Mouse (Mus musculus) kidney, adult 11 months (tissue): Measurements from ENCODE around the gene Ccdc69.

Experiments used
- DNase-seq: peaks from one replicate; pipeline ENCODE4 v3.0.0; 2022

Gene Ccdc69

DNA sequence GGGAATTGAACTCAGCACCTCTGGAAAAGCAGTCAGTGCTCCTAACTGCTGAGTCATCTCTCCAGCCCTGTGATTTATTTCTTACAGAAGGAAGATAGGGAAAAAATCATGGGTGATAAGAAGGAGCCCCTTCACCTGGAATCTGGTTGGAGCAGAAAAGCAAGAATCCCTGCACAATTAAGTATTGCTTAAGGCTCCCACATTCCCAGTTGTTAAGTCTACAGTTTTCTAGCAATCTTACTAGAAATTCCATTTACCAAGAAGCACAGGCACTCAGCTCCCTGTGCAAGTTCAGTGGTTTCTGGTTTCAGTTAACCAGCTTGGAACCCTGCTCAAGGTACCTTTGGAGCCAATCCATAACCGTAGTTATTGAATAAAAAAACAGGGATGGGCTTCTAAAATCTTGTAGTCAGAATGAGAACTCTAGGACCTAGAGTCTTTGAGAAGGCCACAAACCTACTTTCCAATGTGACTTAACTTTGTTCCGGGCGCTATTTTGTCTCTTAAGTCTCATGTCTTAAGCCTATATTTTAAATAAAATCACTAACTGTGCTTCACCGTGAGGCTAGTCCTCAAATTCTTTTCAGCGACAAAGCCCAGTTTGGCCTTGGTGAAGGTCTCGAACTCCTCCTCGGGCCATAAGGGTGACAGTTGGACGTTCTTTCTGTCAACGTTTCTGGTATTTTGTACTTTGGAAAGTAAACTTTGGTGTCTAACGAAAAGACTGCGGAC lies 19.0 kb upstream of the Ccdc69 start:
- DNase-seq, result peak; percentile 35

DNA sequence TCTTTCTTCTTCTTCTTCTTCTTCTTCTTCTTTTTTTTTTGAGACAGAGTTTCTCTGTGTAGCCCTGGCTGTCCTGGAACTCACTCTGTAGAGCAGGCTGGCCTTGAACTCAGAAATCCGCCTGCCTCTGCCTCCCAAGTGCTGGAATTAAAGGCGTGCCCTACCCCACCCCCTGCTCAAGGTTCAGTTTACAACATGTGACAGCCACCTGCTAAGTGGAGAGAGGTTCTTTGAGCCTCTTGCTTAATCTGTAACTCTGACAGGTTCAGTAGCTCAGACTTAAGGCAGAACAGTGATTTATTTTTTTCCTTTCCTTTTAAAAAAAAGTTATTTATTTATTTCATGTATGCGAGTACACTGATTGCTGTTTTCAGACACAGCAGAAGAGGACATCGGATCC lies 18.4 kb upstream of the Ccdc69 start:
- peak; percentile 52 for DNase-seq

DNA sequence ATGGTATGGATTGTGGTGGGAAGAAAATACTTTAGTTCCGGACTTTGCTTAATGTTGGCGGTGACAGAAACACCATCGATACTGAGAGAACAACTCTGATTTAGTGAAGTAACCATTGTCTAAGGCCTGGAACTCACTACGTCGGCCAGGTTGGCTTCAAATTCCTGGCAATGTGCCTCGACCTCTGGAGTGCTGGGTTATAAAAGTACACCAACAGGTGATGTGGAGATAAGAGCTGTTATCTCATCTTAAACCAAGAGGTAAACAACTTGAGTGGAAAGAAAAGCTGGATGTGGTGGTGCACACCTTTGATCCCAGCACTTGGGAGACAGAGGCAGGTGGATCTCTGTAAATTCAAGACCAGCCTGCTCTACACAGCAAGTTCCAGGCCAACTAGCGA lies 15.2 kb upstream of the Ccdc69 start:
- no peak for DNase-seq

DNA sequence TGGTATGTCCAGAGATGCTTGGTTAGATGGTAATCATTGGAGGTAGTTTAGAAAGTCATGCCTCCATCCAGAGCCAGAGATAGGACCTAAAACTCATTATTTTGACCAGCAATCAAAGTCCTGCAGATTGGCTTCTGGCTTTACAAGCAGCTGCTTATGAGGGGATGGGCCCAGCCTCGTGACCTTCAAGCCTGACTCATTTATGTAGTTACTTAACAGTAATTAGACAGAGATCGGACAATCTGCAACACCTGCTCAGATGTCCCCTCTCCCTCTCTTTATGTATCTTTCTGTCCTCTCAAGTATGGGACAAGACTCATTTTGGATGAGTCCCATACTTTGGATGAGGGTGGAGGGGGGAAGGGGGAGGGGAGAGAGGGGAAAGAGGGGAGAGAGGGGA lies 12.0 kb upstream of the Ccdc69 start:
- DNase-seq, result no peak

DNA sequence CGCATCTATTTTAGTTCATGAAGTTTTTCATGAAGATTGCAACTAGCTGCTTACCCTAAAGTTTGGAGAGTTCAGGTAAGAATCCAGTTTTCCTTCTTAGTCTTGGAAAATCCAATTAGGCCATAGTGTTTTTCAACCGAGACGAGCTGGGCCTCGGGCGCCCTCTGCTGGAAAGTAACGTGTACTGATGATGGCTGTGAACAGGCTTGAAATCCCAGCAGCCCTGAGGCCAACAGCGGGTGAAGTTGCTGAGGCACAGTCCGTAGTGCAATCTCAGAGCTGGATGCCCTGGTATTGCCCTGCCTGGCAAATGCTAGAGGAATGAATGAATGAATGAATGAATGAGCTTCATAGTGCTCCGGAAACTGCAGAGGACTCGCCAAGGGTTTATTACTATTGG lies 9.1 kb upstream of the Ccdc69 start:
- no peak for DNase-seq

DNA sequence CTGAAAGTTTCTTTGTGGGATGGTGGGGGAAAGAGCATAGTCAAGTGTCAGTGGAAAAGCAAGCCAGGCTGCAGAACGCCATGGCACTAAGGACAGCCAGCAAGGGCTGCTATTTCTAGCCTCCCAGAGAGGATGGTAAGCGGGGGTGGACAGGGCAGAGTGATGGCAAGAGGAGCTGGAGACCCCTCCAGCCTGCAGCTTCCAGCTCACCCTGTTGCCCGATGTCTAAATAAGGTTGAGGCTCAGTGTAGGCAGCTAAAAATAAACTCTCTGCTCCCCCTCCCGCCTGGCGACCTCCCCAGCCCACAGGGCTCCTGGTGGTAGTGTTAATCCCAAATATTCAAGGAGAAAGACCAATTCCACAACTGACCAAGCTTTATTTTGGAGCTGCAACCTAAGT lies 7.5 kb upstream of the Ccdc69 start:
- DNase-seq, result no peak

DNA sequence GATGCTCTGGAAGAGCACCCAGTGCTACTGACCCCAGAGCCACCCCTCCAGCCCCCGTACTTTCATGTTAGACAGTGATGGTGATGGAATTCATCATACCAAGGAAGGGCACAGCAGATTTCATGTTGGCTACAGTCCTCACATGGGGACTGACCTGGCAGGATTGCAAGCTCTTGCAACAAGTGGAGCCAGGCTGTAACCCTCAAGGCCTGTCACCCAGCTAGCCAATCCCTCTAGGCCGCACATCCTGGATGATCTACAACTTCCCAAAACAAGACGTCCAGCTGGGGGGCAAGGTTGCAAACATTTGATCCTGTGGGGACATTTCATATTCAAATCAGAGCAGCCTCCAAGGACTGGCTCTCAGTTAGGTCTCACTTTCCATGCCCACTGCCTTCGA lies 6.7 kb upstream of the Ccdc69 start:
- peak; percentile 30 for DNase-seq

DNA sequence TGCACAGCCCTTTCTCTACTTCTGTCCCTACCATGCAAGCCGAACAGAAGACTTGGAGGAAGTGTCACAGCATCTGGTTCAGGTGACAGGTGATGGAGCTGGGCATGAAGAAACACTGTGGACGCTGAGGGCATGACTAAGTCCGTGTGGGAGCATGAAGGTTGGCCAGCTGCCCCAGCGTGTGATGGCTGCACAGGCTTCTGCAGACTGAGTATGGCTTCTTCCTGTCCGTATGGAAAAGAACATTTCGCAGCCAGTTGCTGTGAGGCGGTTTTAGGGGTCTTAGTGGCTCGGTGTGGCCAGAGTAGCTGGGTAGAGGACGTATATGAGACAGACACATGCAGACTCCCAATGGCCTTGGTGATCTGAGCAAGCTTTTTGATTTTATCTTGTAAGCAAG lies 3.3 kb upstream of the Ccdc69 start:
- DNase-seq, result no peak

DNA sequence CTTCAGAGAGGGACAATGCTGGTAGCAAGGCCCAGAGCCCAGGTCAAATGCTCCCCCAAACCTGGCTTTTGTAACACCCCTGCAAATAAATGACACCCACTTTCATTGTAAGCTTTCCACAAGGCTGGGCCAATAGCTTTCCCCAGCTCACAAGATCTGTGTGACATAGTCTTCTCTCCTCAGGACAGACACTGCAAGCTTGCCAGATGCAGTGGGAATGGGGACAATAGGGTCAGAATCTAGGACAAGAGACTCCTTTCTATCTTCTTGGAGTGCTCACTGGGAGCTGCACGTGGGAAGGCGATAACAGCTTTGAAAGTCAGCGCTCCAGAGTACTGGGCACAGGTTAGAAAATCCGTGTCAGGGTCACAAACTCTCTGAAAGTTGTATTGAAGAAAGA lies 1.2 kb upstream of the Ccdc69 start:
- no peak for DNase-seq

DNA sequence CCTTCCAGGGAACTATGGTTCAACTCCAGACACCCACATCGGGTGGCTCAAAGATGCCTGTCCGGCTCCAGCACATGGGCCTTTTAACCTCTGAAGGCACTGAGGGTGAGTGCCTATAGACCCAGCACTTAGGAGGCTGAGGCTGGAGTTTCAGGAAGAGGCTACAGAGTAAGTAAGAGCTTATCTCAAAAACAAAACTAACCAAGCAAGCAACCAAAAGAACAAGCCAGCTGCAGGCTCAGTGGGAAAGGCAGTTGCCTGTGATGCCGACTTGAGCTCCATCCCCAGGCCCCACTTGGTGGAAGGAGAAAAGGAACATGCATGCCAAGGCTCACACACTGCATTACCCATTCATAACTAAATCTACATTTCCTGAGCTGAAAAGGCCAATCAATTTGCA lies 571 bp upstream of the Ccdc69 start:
- no peak for DNase-seq

DNA sequence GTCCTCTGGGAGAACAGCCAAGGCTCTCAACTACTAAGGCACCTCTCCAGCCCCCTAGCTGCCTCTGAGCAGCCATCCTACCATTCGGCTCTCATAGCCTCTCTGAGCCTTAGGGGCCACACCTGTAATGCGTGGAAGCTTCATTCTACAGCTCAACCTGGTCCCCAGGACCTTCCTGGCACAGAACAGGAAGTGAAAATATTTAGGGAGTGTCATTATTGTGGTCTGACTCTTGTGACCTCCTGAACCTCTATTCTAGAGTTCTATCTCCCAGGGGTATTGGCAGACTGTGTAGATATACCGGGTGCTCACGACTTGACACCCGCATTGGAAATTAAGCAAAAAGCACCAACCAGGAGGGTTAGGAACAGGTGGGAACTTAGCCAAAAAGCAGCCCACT lies 1.7 kb downstream of the Ccdc69 start:
- DNase-seq, result no peak

DNA sequence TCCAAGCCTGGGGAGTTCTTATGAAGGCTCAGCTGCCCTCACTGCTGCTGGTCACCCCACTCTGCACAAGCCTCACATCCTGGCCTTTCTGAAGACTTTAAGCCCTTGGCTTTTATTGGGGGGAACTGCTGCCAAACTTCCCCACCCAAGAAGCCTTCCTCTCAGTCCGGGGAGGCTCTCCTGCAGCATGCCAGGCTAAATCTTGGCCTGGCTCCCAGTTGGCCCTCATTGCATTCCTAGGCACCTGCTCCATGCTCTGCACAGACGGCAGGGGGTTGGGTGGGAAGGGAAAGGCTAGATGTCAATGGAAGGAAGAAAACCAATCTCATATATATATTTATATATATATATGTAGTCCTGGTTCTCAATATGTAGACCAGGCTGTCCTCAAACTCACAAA lies 2.3 kb downstream of the Ccdc69 start:
- peak; percentile 23 for DNase-seq

DNA sequence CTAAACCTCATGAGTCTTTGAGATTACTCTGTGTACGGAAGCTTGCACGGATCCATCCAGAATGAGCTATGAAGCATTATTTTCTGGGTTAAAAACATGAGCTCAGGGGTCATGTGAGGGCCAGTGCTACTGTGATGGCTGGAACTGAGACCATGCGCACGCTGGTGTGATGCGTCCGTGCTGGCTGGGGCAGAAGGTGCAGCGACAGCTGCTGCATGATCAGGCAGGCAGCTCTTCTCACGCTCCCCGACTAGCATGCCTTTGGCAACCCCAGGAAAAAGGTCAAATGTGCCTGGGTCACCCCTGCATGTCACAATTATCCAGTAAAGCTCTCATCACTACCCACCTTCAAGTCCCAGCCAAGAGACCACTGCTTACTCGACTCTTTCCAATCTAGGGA lies 4.7 kb downstream of the Ccdc69 start:
- no peak for DNase-seq

DNA sequence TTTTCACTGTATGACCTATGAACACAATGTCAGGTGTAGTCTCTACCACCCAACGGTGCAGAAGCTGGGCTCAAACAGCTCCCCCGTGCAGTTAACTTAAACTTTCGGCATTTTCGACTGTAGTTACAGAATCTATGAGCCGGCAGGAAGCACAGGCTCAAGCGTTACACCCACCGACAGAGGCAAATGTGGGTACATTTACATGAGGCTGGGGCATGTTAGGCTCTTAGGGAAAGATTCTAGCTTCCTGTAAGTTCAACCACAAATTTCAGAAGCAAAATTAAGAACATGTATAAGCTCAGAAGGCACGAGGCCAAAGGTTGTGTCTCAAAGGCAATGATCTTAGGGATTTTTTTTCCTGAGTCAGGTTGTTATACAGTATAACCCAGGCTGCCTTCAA lies 5.5 kb downstream of the Ccdc69 start:
- DNase-seq, result no peak

DNA sequence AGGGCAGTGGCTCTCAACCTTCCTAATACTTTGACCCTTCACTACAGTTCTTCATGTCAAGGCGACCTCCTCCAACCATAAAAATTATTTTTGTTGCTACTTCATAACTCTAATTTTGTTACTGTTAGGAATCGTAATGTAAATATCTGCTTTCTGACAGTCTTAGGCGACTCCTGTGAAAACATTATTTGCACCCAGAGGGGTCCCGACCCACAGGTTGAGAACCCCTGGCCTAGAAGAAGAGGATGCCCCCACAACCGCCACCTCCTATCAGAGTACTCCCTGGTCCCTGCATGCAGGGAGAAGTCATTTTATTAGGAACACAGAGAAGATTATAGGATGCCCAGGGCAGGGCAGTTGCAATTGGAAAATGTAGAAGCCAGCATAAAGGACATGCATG lies 6.6 kb downstream of the Ccdc69 start:
- DNase-seq, result no peak

DNA sequence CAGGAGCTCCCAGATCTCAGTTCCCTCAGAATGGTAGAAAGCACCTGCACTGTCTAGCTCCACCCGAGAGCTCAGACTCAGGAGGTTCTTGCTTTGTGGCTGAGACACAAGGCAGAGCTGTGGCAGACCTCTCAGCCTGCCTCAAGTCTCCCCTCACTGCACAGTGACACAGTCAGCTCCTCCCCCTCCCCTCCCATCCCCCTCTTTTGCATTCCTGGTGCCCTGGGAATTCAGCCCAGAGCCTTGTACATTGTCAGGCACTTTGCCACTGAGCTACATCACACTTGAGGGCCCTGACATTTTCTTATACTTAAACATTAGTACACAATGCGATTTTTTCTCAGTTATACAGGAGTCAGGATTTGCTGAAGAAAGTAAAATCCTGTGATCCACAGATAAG lies 8.9 kb downstream of the Ccdc69 start:
- no peak for DNase-seq

DNA sequence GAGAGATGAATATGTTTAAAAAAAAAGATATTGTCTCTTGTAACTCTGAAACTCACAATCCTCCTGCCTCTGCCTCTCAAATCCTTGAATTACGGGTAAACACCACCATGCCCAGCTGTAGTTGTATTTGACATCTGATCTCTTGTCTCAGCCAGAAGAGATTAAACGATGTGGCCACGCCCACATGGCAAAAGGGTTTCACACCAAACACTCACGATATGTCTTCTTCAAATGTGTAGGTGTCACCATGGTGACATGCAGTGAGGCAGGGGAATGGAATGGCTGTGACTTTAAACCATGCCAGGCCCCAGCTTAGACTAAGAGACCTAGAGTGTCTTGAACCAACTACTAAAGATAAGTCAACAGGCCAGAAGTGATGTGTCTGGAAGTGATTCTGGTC lies 11.0 kb downstream of the Ccdc69 start:
- DNase-seq, result no peak

DNA sequence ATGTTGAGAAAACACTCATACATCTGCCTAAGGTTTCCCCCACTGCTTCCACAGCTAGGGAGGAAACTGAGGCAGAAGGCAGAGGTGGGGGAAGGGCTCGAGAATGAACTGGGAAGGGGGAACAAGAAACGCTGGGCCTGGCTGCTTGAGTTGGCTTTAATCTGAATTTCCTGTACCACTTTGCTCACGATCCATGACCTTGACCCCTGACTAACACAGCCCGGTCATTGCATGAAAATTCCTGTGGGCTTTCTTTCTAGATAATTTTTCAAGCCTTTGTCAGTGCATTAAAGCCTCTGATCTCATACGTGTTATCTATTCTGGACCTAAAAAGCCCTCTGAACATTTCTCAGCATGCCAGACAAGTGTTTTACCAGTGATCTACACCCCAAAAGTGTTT lies 15.1 kb downstream of the Ccdc69 start:
- DNase-seq, result no peak

DNA sequence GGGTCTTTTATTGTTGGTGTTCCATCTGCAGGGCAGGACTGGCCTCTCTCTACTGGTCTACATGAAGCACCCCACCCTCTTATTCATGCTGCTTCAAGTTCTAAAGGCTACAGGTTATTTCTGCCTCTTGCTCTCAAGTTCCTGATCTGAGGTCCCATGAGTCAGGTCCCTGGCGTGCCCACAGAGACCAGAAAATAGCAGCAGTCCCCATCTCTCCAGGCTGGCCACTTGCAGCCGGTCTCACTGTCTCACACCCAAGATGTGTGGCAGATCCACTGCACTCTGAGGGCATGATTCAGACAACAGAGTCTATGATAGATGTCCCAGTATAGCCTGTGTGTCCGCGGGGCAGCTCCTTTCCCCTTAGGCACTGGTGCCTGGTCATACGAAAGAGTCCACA lies 17.1 kb downstream of the Ccdc69 start:
- DNase-seq, result no peak

DNA sequence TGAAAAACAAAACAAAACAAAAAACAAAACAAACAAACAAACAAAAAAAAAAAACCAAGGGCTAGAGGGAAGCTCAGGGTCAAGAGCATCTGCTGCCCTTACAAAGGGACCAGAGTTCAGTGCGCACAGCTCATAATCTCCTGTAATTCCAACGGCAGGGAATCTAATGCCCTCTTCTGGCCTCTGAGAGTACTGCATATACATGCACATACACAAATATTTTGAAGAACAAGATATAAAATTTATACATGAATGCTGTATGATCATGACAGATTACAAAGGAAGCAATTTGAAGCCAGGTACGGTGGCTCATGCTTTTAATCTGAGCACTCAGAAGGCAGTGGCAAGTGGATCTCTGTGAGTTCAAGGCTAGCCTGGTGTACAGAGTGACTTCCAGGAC lies 20.4 kb downstream of the Ccdc69 start:
- DNase-seq, result no peak

DNA sequence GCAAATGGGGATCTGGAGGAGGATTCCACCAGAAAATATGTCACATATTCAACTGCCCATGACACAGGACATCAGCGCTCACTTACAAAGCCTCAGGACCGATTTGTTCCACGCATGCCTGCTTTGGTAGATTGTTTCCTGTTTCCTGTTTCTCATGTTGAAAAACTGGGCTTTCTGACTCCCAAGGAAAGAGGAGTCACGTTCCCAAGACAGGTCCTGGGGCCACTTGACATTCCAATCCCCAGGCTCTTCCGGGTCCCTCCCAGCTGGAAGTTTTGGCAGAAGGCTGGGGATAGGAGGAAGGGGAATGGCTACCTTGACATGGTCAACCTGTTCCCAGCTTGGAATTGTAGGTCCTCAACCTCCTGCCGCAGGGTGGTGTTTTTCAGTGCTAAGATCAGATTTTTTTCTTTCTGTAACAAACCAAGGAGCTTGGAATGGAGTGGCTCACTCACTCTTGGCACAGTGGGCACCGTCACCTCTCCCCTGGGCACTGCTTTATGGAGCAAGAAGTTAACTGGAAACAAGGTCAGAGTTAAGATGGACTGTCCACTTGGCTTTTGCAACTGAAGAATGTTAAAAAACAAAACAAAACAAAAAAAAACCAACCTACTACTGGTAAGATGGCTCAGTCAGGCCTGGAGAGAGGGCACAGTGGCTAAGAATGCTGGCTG lies 27.0 kb downstream of the Ccdc69 start:
- peak; percentile 23 for DNase-seq

DNA sequence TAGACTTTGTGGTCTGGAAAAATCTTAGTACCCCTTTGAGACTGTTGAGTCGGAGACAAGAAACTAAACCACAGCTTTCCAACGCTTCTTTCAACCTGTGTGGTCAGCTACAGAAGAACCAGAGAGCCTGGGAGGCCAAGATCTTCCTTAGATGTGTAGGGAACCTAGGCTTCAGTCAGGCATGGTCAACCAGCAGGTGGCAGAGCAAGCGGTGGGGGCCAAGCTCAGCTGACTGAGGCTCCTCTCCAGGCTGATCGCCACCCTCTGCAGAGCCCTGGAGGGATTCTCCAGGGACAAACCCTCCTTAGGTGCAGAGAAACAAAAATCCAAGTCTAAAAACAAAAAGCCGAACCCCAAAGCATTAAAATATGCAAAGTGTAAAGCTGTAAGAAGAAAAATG lies 31.3 kb downstream of the Ccdc69 start:
- DNase-seq, result peak; percentile 40

DNA sequence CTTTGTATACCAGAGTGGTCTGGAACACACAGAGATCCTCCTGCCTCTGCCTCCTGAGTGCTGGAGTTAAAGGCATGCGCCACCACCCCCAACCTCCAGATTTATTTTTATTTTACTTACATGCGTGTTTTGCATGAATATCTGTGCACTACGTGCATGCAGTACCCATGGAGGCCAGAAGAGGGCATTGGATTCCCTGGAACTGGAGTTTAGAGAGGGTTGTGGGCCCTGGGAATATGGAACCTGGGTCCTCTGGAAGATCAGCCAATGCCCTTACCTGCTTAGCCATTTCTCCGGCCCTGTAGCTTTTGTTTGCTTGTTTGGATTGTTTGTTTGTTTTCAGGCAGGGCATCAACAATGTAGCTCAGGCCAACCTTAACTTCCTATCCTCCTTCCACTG lies 36.6 kb downstream of the Ccdc69 start:
- no peak for DNase-seq

DNA sequence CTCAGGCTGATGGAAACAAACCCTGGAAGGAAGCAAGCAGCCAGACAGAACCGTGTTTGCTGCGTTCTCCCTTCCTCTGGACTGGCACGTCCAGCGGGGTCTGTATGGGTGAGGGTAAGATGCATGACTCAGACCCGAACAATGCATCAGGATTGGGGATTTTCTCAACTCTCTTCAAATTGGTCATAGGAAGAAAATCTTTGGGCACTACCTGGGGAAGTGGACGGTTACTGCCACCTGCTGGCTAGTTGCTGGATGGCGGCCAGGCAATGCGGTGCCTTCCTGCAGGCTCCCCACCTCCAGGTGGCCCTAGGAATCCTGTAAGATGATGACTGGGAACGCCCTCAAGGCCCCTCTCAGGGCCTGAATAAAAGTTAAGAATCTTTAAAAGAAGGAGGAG lies 38.3 kb downstream of the Ccdc69 start:
- peak; percentile 62 for DNase-seq

DNA sequence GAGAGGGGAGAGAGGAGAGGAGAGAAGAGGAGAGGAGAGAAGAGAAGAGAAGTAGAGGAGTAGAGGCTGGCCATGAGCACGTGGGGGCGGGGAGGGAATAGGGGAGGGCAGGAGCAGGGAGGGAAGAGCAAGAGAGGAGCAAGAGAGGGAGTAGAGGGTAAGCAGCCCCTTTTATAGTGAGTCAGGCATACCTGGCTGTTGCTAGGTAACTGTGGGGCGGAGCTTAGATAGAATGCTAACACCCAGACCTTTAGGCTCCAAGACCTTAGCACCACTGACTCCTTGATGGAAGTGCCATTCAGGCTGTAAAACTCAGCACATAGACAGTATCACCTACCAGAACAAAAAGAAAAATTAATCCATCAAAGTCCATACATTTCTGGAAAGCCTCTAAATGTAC lies 41.3 kb downstream of the Ccdc69 start:
- DNase-seq, result no peak
